Mouse (Mus musculus) cerebellum, postnatal 4 days (tissue): ENCODE data around the gene Prdm16.

ENCODE experiments used
- DNase-seq, 2 experiments: peaks; one replicate each; pipeline ENCODE4 v3.0.0; 2022; ENCODE audit warnings: low spot score in 2 of 2, mixed read lengths in 1 of 2

Prdm16 gene

GRCm38 (mm10) chr4:154558041-154558440 lies 78.6 kb downstream of the Prdm16 start:
- no peak for DNase-seq

GRCm38 (mm10) chr4:154557168-154557567 lies 79.5 kb downstream of the Prdm16 start:
- no peak for DNase-seq

GRCm38 (mm10) chr4:154556418-154556817 lies 80.3 kb downstream of the Prdm16 start:
- no peak for DNase-seq

GRCm38 (mm10) chr4:154549961-154550393 lies 86.7 kb downstream of the Prdm16 start:
- peak in 1 of 2 experiments; percentile 54 for DNase-seq

GRCm38 (mm10) chr4:154549497-154549896 lies 87.2 kb downstream of the Prdm16 start:
- no peak for DNase-seq

GRCm38 (mm10) chr4:154547176-154547855 lies 89.4 kb downstream of the Prdm16 start:
- no peak for DNase-seq

- DNase-seq: no peak
These were observed 91.4 kb downstream of the Prdm16 start for GRCm38 (mm10) chr4:154545296-154545695.

GRCm38 (mm10) chr4:154543921-154544320 lies 92.8 kb downstream of the Prdm16 start:
- DNase-seq: no peak

GRCm38 (mm10) chr4:154543128-154543527 lies 93.5 kb downstream of the Prdm16 start:
- peak in 1 of 2 experiments; percentile 66 for DNase-seq

- DNase-seq: no peak
These were observed 94.1 kb downstream of the Prdm16 start for GRCm38 (mm10) chr4:154542568-154542967.

- no peak for DNase-seq
These were observed 94.9 kb downstream of the Prdm16 start for GRCm38 (mm10) chr4:154541632-154542276.

GRCm38 (mm10) chr4:154540671-154541070 lies 96.0 kb downstream of the Prdm16 start:
- DNase-seq: no peak

GRCm38 (mm10) chr4:154539703-154540102 lies 97.0 kb downstream of the Prdm16 start:
- no peak for DNase-seq

GRCm38 (mm10) chr4:154538727-154539126 lies 97.9 kb downstream of the Prdm16 start:
- no peak for DNase-seq

GRCm38 (mm10) chr4:154536110-154536509 lies 100.6 kb downstream of the Prdm16 start:
- no peak for DNase-seq

GRCm38 (mm10) chr4:154531368-154531767 lies 105.3 kb downstream of the Prdm16 start:
- DNase-seq: no peak

- no peak for DNase-seq
These were observed 106.3 kb downstream of the Prdm16 start for GRCm38 (mm10) chr4:154530336-154530735.

- DNase-seq: no peak
These were observed 109.2 kb downstream of the Prdm16 start for GRCm38 (mm10) chr4:154527506-154527905.

- no peak for DNase-seq
These were observed 110.3 kb downstream of the Prdm16 start for GRCm38 (mm10) chr4:154526351-154526786.

GRCm38 (mm10) chr4:154523898-154524297 lies 112.8 kb downstream of the Prdm16 start:
- DNase-seq: no peak

GRCm38 (mm10) chr4:154521881-154522676 lies 114.6 kb downstream of the Prdm16 start:
- no peak for DNase-seq

GRCm38 (mm10) chr4:154519470-154520037 lies 117.1 kb downstream of the Prdm16 start:
- DNase-seq: no peak
